Mouse (Mus musculus): ENCODE measurements around the gene Mrc1. TPM values are rescaled to one million over a fixed set of nuclear protein-coding genes. Genes with fewer than 3 reads are reported as not detected.
"Not testable (repeated sequence)": the region's sequence is repeated elsewhere in the genome, so short reads cannot be mapped to it uniquely, and the experiment has no call there.

The Mrc1 gene
- 7.5 and 8.5 TPM in 2 replicates for polyA plus RNA-seq (2015; fragmentation: Nextera tagmentation; extraction: Ambion mirVana)

GRCm38 (mm10) chr2:14229149-14229548, at the start of gene Mrc1:
TSS of gene Mrc1 (plus strand) at chr2:14229392.
- 59% methylated on average over 3 of the region's 3 CpGs for WGBS
- ATAC-seq (ENCODE audit: insufficient number of reproducible peaks, insufficient read depth, low FRiP score, low TSS enrichment, low read depth): no peak
- no peak within 1 kb of the TSS for H3K9ac ChIP-seq
- no peaks in the 10 kb centered on the region for H3K4me1 ChIP-seq
- no peaks in the 10 kb centered on the region for H3K9me3 ChIP-seq
- H3K36me3 ChIP-seq: no peaks in the 10 kb centered on the region
- no peaks in the 10 kb centered on the region for H3K27me3 ChIP-seq
- no peak within 1 kb of the TSS for H3K4me3 ChIP-seq
- no peak within 1 kb of the TSS for H3K4me2 ChIP-seq
- no peak within 1 kb of the TSS for H3K27ac ChIP-seq

GRCm38 (mm10) chr2:14184375-14184774, 44.8 kb upstream of the Mrc1 start:
- Histone ChIP-seq H3K4me2 (no peak overlapping the region), H3K27me3 (no peaks in the 10 kb centered on the region), H3K9me3 (no peaks in the 10 kb centered on the region), H3K4me3 (no peak overlapping the region), H3K9ac (no peak overlapping the region), H3K27ac (no peak overlapping the region), H3K4me1 (no peaks in the 10 kb centered on the region), H3K36me3 (no peaks in the 10 kb centered on the region)
- ATAC-seq (ENCODE audit: insufficient number of reproducible peaks, insufficient read depth, low FRiP score, low TSS enrichment, low read depth): no peak

DNA sequence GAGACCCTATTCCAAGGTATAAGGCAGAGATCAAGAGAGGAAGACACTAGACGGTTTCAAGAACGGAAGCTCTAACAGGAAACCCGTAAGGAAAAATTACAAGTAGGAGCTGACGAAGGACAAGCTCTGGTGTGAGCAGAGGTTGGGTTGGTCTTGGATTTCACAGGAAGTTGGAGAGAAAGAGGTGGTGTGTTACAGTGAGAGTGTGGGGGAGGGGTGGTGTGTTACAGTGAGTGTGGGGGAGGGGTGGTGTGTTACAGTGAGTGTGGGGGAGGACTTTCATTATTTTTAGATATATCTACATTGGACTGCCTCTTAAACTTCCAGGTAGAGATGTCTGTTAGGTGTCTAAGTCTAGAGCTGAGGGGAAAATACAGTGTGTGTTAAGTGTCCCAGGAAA, 38.5 kb upstream of the Mrc1 start:
- Histone ChIP-seq H3K4me2 (no peak overlapping the region), H3K27me3 (no peaks in the 10 kb centered on the region), H3K9ac (no peak overlapping the region), H3K27ac (no peak overlapping the region), H3K36me3 (no peaks in the 10 kb centered on the region), H3K4me3 (no peak overlapping the region), H3K9me3 (no peaks in the 10 kb centered on the region), H3K4me1 (no peaks in the 10 kb centered on the region)
- WGBS: 71% methylated on average over 4 of the region's 4 CpGs
- ATAC-seq (ENCODE audit: insufficient number of reproducible peaks, insufficient read depth, low FRiP score, low TSS enrichment, low read depth): no peak

DNA sequence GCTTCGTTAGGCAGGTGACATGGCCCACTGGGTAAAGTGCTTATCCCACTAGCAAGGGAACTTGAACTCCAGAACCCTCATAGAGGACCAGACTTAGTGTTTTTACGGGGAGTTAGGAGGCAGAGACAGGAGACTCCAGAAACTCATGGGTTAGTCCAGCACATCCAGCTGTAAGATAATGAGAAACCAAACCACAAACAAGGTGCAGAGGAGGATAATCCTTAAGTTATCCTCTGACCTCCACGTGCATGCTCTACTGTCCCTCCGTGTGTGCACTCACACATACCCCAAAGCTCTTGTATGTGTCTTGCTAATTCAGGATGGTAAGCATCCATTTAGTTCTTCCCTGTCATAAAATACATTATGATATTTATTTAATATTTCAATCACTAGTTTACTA, 37.6 kb upstream of the Mrc1 start:
- Histone ChIP-seq H3K9ac (no peak overlapping the region), H3K4me1 (no peaks in the 10 kb centered on the region), H3K36me3 (no peaks in the 10 kb centered on the region), H3K27ac (no peak overlapping the region), H3K27me3 (no peaks in the 10 kb centered on the region), H3K4me3 (no peak overlapping the region), H3K9me3 (no peaks in the 10 kb centered on the region), H3K4me2 (no peak overlapping the region)
- no peak for ATAC-seq (ENCODE audit: insufficient number of reproducible peaks, insufficient read depth, low FRiP score, low TSS enrichment, low read depth)
- 87% methylated on average over 4 of the region's 4 CpGs for WGBS

DNA sequence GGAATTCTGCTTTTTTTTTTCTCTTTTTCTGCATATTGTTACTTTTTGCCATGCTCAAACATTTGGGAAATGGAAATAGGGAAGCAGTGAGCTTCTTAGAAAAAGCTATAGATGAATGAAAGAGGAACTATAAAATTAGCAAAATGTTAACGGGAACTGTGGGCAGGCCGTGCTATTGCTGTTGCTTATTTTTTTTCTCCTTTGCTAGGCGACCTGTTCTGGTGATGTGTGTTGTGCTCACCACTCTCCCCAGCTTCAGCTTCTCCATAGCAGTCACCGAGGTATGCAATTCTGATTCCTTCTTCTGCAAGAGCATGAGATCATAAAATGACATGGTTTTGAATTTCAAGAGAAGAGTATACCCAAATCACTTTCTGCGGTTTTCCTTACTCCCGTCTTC, 37.1 kb upstream of the Mrc1 start:
- H3K9me3 ChIP-seq: no peaks in the 10 kb centered on the region
- H3K36me3 ChIP-seq: no peaks in the 10 kb centered on the region
- H3K4me2 ChIP-seq: no peak overlapping the region
- ATAC-seq (ENCODE audit: insufficient number of reproducible peaks, insufficient read depth, low FRiP score, low TSS enrichment, low read depth): no peak
- no peaks in the 10 kb centered on the region for H3K27me3 ChIP-seq
- no peak overlapping the region for H3K4me3 ChIP-seq
- H3K9ac ChIP-seq: no peak overlapping the region
- no peak overlapping the region for H3K27ac ChIP-seq
- 52% methylated on average over 6 of the region's 6 CpGs for WGBS
- no peaks in the 10 kb centered on the region for H3K4me1 ChIP-seq

DNA sequence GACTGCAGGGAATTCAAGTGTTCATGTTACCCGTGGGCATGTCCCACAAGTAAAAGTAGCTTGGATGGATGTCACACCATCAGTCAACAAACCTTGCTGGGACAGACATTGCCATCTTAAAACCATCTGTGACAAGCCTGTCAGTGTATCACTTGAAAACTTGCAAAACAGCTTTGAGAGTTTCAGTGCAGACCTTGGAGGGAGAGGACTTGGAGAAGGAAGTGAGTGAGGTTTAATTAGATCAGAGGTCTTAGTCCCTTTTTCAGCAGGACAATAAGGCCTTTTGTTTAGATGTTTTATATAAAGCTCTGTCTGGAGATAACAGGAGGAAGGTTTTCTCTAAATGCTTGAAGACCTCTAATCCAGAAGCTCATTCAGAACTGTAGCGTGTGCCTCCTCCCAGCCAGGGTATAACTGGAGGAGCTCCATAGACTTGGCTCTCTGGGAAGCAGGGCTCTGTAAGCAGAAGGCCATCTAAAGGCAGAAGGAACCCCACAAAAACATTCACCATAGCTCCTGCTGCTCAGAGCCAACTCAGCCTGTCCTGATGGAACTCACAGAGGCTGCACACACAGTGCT, 30.8 kb upstream of the Mrc1 start:
- WGBS: 40% methylated on average over 1 of the region's 2 CpGs
- H3K4me2 ChIP-seq: not testable (repeated sequence)

DNA sequence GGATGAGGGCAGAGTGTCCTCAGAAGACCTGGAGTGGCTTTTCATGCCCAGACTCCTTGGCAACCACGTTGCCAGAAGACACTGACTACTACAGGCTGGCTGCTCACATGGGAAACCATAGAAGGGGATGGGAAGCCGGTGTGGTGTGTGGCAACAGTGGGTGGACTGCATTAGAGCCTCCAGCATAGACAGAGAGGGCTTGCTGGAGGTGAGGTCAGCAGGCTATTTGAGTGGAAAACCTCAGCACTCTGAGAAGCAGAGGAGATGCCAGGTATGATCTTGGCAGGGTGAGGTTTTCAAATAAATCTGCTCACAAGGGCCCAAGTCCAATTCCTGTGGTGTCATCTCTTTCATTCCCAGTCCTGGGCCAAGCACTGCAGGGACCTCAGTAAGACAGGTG, 29.6 kb upstream of the Mrc1 start:
- Histone ChIP-seq H3K9ac (no peak overlapping the region), H3K4me3 (no peak overlapping the region), H3K36me3 (no peaks in the 10 kb centered on the region), H3K9me3 (no peaks in the 10 kb centered on the region), H3K27ac (no peak overlapping the region), H3K4me1 (no peaks in the 10 kb centered on the region), H3K27me3 (no peaks in the 10 kb centered on the region), H3K4me2 (no peak overlapping the region)
- WGBS: 52% methylated on average over 2 of the region's 2 CpGs
- no peak for ATAC-seq (ENCODE audit: insufficient number of reproducible peaks, insufficient read depth, low FRiP score, low TSS enrichment, low read depth)

More for the DNA sequence above, 30.8 kb upstream of the Mrc1 start:
- not testable (repeated sequence) for H3K4me3 ChIP-seq; H3K9ac ChIP-seq; H3K36me3 ChIP-seq; H3K4me1 ChIP-seq; H3K27ac ChIP-seq; H3K27me3 ChIP-seq; H3K9me3 ChIP-seq; ATAC-seq (ENCODE audit: insufficient number of reproducible peaks, insufficient read depth, low FRiP score, low TSS enrichment, low read depth)

- H3K27ac ChIP-seq; H3K4me3 ChIP-seq; H3K9me3 ChIP-seq; ATAC-seq (ENCODE audit: insufficient number of reproducible peaks, insufficient read depth, low FRiP score, low TSS enrichment, low read depth); H3K4me1 ChIP-seq; H3K36me3 ChIP-seq; H3K9ac ChIP-seq; H3K4me2 ChIP-seq; H3K27me3 ChIP-seq: not testable (repeated sequence)
- WGBS: 50% methylated on average over 1 of the region's 2 CpGs
These were observed 28.2 kb upstream of the Mrc1 start for GRCm38 (mm10) chr2:14200879-14201445.

- no peaks in the 10 kb centered on the region for H3K4me1 ChIP-seq
- H3K9me3 ChIP-seq: no peaks in the 10 kb centered on the region
- ATAC-seq (ENCODE audit: insufficient number of reproducible peaks, insufficient read depth, low FRiP score, low TSS enrichment, low read depth): no peak
- no peak overlapping the region for H3K27ac ChIP-seq
- no peak overlapping the region for H3K4me2 ChIP-seq
- 91% methylated on average over 1 of the region's 1 CpGs for WGBS
- no peak overlapping the region for H3K4me3 ChIP-seq
- no peaks in the 10 kb centered on the region for H3K27me3 ChIP-seq
- H3K36me3 ChIP-seq: no peaks in the 10 kb centered on the region
- H3K9ac ChIP-seq: no peak overlapping the region
These were observed 24.9 kb upstream of the Mrc1 start for GRCm38 (mm10) chr2:14204308-14204707.

DNA sequence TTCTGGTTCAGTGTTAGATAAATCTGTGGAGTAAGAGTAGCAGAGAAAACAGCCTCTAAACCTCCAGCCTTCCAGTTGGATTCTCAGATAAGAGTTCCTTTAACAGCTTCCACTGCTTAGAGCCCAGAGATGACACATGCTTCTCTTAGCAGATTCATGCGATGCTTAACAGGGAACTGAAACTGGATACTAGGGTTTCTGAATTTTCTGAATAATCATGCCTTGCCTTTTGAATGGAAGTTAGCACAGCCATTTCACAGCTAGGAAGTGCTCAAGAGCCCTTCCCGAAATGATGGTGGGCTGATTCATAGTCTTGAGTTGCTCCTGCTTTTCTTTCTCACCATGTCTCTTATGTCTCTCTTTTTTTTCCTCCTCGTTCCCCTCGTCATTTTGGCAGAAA, 22.4 kb upstream of the Mrc1 start:
- Histone ChIP-seq H3K9me3 (no peaks in the 10 kb centered on the region), H3K4me2 (no peak overlapping the region), H3K9ac (no peak overlapping the region), H3K4me1 (no peaks in the 10 kb centered on the region), H3K4me3 (no peak overlapping the region), H3K36me3 (no peaks in the 10 kb centered on the region), H3K27ac (no peak overlapping the region), H3K27me3 (no peaks in the 10 kb centered on the region)
- ATAC-seq (ENCODE audit: insufficient number of reproducible peaks, insufficient read depth, low FRiP score, low TSS enrichment, low read depth): no peak
- 76% methylated on average over 4 of the region's 4 CpGs for WGBS

DNA sequence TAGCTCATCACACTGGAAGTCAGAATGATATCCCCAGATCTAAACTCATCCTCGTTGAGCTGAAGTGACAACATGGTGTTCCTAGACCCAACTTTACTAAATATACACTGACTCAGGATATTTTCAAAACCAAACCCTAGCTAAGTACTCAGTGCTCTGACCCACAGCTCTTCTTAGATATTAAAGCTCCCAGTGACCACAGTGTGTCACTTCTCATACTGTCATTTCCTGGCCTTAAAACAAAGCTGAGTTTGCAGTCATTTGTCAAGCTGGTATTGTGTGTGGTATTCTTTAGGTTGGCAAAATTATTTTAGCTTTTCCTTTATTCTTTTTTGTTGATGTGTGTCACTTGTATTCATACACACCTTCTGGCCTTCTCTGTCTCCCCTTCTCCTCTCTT, 18.5 kb upstream of the Mrc1 start:
- H3K9me3 ChIP-seq: no peaks in the 10 kb centered on the region

DNA sequence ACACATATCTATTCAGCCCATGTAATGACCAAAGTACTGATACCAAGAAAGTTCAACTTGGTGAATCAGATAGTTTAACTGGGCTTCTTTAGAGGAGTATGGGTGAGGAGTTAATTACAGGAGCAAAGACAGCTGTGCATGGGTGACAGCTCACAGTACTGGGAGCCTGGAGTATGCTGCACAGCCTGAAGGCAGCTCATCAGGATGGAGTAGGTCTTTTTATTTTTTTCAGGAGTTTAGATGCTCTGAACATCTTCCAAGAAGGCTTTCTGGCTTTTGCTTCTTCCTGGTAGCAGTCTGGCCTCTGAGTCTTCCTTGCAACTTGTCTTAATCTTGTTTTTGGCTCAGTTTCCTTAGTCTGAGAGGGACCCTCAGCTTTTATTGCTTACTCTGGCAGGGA, 17.6 kb upstream of the Mrc1 start:
- H3K27me3 ChIP-seq: no peaks in the 10 kb centered on the region
- no peak overlapping the region for H3K4me3 ChIP-seq
- no peak for ATAC-seq (ENCODE audit: insufficient number of reproducible peaks, insufficient read depth, low FRiP score, low TSS enrichment, low read depth)

More for the DNA sequence above, 18.5 kb upstream of the Mrc1 start:
- no peaks in the 10 kb centered on the region for H3K36me3 ChIP-seq
- H3K27me3 ChIP-seq: no peaks in the 10 kb centered on the region
- H3K9ac ChIP-seq: no peak overlapping the region
- no peak overlapping the region for H3K4me3 ChIP-seq
- 79% methylated on average over 1 of the region's 1 CpGs for WGBS
- no peak overlapping the region for H3K27ac ChIP-seq
- no peaks in the 10 kb centered on the region for H3K4me1 ChIP-seq
- no peak overlapping the region for H3K4me2 ChIP-seq
- ATAC-seq (ENCODE audit: insufficient number of reproducible peaks, insufficient read depth, low FRiP score, low TSS enrichment, low read depth): no peak

More for the DNA sequence above, 17.6 kb upstream of the Mrc1 start:
- H3K27ac ChIP-seq: no peak overlapping the region
- no peaks in the 10 kb centered on the region for H3K4me1 ChIP-seq
- no peak overlapping the region for H3K9ac ChIP-seq
- no peak overlapping the region for H3K4me2 ChIP-seq
- no peaks in the 10 kb centered on the region for H3K36me3 ChIP-seq
- H3K9me3 ChIP-seq: no peaks in the 10 kb centered on the region
